Mouse (Mus musculus) macrophage (primary cell): Measurements from ENCODE around the gene Eya4. TPM values are rescaled to one million over a fixed set of nuclear protein-coding genes. Genes with fewer than 3 reads are reported as not detected.

ENCODE experiments used
- H3K27ac ChIP-seq: fragments of 350-480 bp; formaldehyde crosslinking; 2 replicates; pipeline ENCODE4 v1.9.0; 2021
- H3K36me3 ChIP-seq: fragments of 350-480 bp; formaldehyde crosslinking; 2 replicates; pipeline ENCODE4 v1.9.0; 2021; ENCODE audit errors: inconsistent target
- H3K4me3 ChIP-seq: fragments of 350-480 bp; formaldehyde crosslinking; 2 replicates; pipeline ENCODE4 v1.9.0; 2021; ENCODE audit errors: inconsistent target
- H3K79me2 ChIP-seq: fragments of 350-480 bp; formaldehyde crosslinking; 2 replicates; pipeline ENCODE4 v1.9.0; 2021; ENCODE audit errors: inconsistent target
- WGBS: methylation state at CpG from one replicate; pipeline ENCODE4 v1.1.7; 2026; ENCODE audit warnings: inconsistent platforms; ENCODE audit not compliant: missing documents; 5-methylcytosine and 5-hydroxymethylcytosine counted together
- polyA plus RNA-seq: library from polyadenylated mRNA; stranded (reverse); fragments of 250-400 nt; gene quantifications from 3 replicates; pipeline ENCODE4 v1.2.4, GENCODE M21; 2018; ENCODE audit warnings: inconsistent platforms

The Eya4 gene
- polyA plus RNA-seq, 1 experiment from 2014 or later = 4.1 TPM

- Histone ChIP-seq H3K36me3 (no peaks in the 10 kb centered on the region), H3K4me3 (no peak overlapping the region)
- 82% methylated on average over 3 of the region's 3 CpGs for WGBS
These were observed 73.2 kb downstream of the Eya4 start for GRCm38 (mm10) chr10:23277371-23277770.

DNA sequence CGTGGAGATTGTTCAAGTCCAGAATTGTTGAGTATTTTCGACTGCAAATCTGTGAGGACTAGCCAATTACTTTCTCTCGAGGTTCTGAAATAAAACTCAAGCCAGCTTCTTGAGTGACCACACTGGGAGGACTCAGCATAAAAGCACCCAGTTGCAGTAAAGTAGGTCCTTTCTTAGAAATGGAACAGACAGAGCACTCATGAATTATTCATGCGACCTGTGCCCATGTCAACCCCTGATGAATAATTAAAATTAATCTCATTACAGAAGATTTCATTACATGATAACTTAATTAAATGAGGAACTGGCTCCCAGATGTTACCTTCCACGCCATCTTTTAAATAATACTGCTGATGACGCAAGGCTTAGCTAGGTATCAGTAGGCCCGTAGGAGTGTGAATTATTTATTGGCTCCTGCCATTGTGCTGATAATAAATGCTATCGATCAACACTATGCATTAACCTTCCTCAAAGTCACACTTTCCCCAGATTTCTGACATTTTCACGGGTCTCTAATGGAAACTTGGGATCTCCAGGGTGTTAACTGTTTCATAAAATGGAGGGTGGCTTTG, 79.5 kb downstream of the Eya4 start:
- WGBS = 84% methylated on average over 9 of the region's 9 CpGs
- Histone ChIP-seq H3K27ac (no peak overlapping the region), H3K4me3 (no peak overlapping the region), H3K36me3 (no peaks in the 10 kb centered on the region), H3K79me2 (no peaks in the 10 kb centered on the region)

More at GRCm38 (mm10) chr10:23277371-23277770, 73.2 kb downstream of the Eya4 start:
- Histone ChIP-seq H3K27ac (no peak overlapping the region), H3K79me2 (no peaks in the 10 kb centered on the region)

GRCm38 (mm10) chr10:23270502-23270901, 80.1 kb downstream of the Eya4 start:
- WGBS = 81% methylated on average over 2 of the region's 2 CpGs
- no peaks in the 10 kb centered on the region for H3K36me3 ChIP-seq
- no peak overlapping the region for H3K4me3 ChIP-seq
- H3K27ac ChIP-seq = no peak overlapping the region
- H3K79me2 ChIP-seq = no peaks in the 10 kb centered on the region

- 94% methylated on average over 3 of the region's 4 CpGs for WGBS
These were observed 98.4 kb downstream of the Eya4 start for GRCm38 (mm10) chr10:23252180-23252579.

DNA sequence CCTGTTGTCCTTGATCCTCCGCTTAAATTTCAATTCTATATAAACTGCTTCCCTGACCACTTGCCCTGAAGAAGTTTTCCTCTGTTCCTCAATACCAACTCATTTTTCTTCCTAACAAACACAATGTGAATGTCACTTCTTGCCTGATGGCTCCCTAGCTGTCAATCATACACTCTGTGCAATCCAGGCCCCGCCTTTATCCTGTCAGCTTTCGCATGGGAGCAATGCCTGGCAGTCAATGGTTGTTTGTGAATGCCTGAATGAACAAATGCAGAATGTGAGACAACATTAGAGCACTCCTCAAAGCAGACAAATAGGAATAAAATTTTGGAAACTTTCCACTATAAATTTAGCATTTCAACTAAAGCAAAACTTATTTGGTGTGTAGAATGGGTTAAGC, 104.1 kb downstream of the Eya4 start:
- Histone ChIP-seq H3K27ac (no peak overlapping the region), H3K79me2 (no peaks in the 10 kb centered on the region), H3K36me3 (no peaks in the 10 kb centered on the region), H3K4me3 (no peak overlapping the region)
- WGBS = 94% methylated on average over 3 of the region's 3 CpGs

More at GRCm38 (mm10) chr10:23252180-23252579, 98.4 kb downstream of the Eya4 start:
- Histone ChIP-seq H3K36me3 (no peaks in the 10 kb centered on the region), H3K27ac (no peak overlapping the region), H3K79me2 (no peaks in the 10 kb centered on the region), H3K4me3 (no peak overlapping the region)

GRCm38 (mm10) chr10:23236918-23237317, 113.7 kb downstream of the Eya4 start:
- Histone ChIP-seq H3K4me3 (no peak overlapping the region), H3K36me3 (no peaks in the 10 kb centered on the region), H3K27ac (no peak overlapping the region), H3K79me2 (no peaks in the 10 kb centered on the region)
- WGBS = 92% methylated on average over 11 of the region's 11 CpGs

GRCm38 (mm10) chr10:23235405-23235804, 115.2 kb downstream of the Eya4 start:
- no peaks in the 10 kb centered on the region for H3K79me2 ChIP-seq
- 95% methylated on average over 4 of the region's 4 CpGs for WGBS

GRCm38 (mm10) chr10:23233425-23233824, 117.2 kb downstream of the Eya4 start:
- H3K79me2 ChIP-seq = no peaks in the 10 kb centered on the region
- WGBS = 82% methylated on average over 6 of the region's 6 CpGs
- H3K36me3 ChIP-seq = no peaks in the 10 kb centered on the region
- H3K4me3 ChIP-seq = no peak overlapping the region
- H3K27ac ChIP-seq = no peak overlapping the region

More at GRCm38 (mm10) chr10:23235405-23235804, 115.2 kb downstream of the Eya4 start:
- Histone ChIP-seq H3K4me3 (no peak overlapping the region), H3K36me3 (no peaks in the 10 kb centered on the region), H3K27ac (no peak overlapping the region)

DNA sequence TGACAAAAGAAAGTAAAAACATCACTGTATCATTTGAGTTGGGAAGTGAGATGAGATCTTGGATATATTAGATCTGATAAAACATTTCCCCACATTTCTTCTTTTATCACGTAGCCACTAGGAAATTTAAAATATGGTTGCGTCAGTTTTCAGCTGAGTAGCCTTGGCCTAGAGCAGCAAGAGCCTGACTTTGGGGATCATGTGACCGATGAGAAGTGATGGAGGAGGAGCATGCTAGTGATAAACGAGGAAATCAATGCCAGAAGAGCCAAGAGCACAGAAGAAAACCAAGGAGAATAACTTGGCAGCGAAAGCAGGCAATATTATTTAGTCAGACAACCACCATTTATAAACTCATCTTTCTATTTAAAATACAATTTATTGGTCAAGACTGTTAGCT, 119.7 kb downstream of the Eya4 start:
- Histone ChIP-seq H3K4me3 (no peak overlapping the region), H3K79me2 (no peaks in the 10 kb centered on the region), H3K36me3 (no peaks in the 10 kb centered on the region), H3K27ac (no peak overlapping the region)
- 84% methylated on average over 5 of the region's 5 CpGs for WGBS

DNA sequence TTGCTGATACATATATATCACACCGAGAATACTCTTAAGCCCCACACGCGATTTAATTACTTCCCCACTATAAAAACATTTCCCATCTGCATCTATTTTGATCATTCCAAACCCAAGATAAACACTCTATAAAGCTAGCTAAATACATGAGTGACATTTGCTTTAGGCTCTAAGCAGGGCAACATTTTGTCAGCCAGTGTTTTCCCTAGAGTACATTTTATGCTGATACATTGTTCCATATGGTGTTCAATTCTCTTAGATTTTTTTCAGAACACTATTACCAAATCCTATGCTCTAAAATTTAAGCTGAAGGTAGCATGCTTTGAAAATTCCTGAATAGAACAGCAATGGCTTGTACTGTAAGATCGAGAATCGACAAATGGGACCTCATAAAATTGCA, 127.2 kb downstream of the Eya4 start:
- Histone ChIP-seq H3K4me3 (no peak overlapping the region), H3K79me2 (no peaks in the 10 kb centered on the region), H3K27ac (no peak overlapping the region), H3K36me3 (no peaks in the 10 kb centered on the region)
- 82% methylated on average over 5 of the region's 5 CpGs for WGBS

DNA sequence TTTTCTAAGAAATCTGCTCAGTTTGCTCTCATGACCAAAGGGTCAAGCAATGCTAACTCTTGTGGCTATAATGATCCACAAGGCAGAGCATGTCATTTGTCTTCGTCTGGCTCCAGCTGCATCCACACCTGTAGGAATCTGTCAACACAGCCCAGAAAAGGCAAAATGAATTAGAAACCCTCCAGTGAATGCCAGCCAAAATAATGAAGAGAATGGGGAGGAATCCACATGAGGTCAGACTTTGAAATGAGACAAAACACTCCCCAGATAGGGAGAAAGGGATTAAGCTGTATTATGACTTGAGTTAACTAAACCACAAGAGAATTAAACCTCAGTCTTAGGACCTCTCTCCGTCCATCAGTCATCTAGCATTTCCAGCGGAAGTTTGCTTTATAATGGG, 130.2 kb downstream of the Eya4 start:
- WGBS = 77% methylated on average over 3 of the region's 3 CpGs
- H3K79me2 ChIP-seq = no peaks in the 10 kb centered on the region
- no peak overlapping the region for H3K4me3 ChIP-seq
- no peaks in the 10 kb centered on the region for H3K36me3 ChIP-seq
- H3K27ac ChIP-seq = no peak overlapping the region

DNA sequence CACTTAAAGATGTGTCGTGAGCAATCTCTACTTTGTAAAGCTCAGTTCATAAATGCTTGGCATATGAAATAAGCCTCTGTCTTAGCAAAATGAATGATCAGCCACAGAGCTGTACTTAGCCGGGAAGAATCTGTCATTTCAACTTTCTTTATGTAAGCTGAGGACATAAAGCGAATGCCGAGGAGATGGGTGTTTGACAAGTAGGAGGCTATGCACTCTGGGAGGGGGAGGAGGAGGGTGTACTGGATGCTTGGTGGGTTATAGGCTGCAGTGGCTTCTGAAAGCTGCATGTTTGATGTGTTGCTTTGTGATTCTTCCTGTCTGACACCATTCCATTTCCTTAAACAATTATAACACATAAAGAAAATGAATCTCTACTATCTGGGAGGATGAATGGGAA, 133.8 kb downstream of the Eya4 start:
- Histone ChIP-seq H3K79me2 (no peaks in the 10 kb centered on the region), H3K36me3 (no peaks in the 10 kb centered on the region), H3K4me3 (no peak overlapping the region), H3K27ac (no peak overlapping the region)
- 87% methylated on average over 4 of the region's 4 CpGs for WGBS

DNA sequence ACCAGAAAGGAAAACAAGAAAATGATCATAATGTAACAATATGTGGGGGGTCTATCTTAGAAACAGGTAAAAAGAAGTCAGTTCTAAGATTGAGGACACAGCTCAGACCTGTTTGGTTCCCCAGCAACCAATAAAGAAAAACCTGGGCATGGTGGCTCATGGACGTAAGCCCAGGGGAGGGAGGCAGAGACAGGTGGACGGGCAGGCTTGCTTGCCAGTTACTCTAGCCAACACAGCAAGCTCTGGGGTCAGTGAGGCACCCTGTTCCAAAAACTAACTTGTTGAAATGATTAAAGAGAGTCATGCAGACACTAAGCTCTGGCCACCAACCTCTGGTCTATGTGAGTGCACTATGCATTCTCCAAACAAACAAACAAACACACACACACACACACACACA, 139.2 kb downstream of the Eya4 start:
- Histone ChIP-seq H3K79me2 (no peaks in the 10 kb centered on the region), H3K36me3 (no peaks in the 10 kb centered on the region), H3K27ac (no peak overlapping the region), H3K4me3 (no peak overlapping the region)
- 89% methylated on average over 2 of the region's 2 CpGs for WGBS

DNA sequence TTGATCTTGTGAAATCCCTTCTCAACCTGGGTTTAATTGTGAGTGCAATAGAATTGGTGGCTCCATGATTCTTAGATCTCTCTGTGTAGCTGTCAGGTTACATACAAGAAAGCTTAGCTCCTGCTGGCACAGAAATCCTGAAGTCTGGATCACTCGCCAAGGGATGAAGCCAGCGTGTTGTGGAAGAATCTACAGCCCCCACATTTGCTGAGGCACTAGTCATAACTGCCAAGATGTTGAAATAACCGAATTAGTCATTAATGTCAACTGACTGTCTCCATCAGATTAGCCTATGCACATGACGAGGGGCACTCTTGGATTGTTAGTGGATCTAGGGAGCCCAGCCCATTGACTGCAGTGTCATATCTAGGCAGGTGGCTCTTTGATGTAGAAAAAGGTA, 146.7 kb downstream of the Eya4 start:
- no peaks in the 10 kb centered on the region for H3K36me3 ChIP-seq
- no peak overlapping the region for H3K27ac ChIP-seq
- no peak overlapping the region for H3K4me3 ChIP-seq
- H3K79me2 ChIP-seq = no peaks in the 10 kb centered on the region
- 88% methylated on average over 4 of the region's 4 CpGs for WGBS

- WGBS = 85% methylated on average over 7 of the region's 10 CpGs
- Histone ChIP-seq H3K27ac (no peak overlapping the region), H3K36me3 (no peaks in the 10 kb centered on the region), H3K79me2 (no peaks in the 10 kb centered on the region), H3K4me3 (no peak overlapping the region)
These were observed 147.3 kb downstream of the Eya4 start for GRCm38 (mm10) chr10:23203144-23203838.
